Mouse (Mus musculus): ENCODE data around the gene Vasp. TPM values are rescaled to one million over a fixed set of nuclear protein-coding genes. Genes with fewer than 3 reads are reported as not detected.

The Vasp gene
- total RNA-seq, 2 experiments from 2014 or later = 13.6 to 15.1 TPM

DNA sequence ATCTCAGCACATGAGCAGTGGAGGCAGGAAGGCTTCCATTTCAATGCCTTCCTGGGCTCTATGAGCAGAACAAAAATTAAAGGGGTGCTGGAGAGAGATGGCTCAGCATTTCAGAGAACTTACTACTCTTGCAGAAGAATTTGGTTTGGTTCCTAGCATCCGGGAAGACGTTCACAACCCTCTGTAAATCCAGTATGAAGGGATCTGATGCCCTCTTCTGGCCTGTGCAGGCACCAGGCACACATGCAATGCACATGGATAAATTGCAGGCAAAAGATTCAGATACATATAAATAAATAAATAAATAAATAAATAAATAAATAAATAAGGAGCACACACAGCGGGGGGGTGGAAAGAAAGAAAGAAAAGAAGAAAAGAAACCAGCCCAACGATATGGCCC, 4.6 kb upstream of the Vasp start:
- DNase-seq (ENCODE audit: low spot score in 2 of 2) = no peak

- peak in 1 of 2 experiments; percentile 28 for DNase-seq (ENCODE audit: low spot score in 2 of 2)
These were observed 652 bp upstream of the Vasp start for GRCm38 (mm10) chr7:19272173-19272764.

DNA sequence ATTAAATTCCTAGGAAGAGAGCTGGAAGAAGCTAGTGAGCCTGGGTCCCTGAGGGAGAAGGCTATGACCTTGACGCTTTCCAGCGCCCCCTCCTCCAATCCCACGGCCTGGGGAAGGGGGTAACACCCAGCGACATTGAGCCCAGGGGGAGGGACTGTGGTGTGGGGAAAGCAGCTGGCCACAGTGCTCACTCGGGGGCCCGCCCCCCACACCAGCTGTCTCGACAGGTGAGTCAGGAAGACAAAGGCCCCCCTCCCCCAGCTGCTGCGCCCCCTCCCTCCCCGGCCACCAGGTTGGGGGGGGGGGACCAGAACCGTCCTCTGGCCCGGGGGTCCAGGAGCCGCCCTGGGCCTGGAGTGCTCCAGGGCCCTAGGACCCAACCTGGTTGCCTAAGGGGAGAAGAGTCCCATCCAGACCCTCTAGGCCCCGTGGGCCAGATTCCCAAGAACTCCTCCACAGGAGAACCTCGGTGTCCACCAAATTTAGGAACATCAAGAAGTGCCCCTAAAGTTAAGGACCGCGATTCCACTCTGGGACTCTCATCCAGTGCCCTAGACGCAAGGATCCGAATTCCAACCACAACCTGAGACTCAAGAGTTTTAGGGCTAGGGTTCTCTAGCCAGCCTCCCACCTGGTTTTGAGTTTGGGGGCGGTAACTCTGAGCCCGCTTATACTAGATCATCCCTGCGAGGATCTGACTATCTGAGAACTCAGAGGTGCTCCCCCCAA, 944 bp downstream of the Vasp start:
- no peak for DNase-seq (ENCODE audit: low spot score in 2 of 2)

DNA sequence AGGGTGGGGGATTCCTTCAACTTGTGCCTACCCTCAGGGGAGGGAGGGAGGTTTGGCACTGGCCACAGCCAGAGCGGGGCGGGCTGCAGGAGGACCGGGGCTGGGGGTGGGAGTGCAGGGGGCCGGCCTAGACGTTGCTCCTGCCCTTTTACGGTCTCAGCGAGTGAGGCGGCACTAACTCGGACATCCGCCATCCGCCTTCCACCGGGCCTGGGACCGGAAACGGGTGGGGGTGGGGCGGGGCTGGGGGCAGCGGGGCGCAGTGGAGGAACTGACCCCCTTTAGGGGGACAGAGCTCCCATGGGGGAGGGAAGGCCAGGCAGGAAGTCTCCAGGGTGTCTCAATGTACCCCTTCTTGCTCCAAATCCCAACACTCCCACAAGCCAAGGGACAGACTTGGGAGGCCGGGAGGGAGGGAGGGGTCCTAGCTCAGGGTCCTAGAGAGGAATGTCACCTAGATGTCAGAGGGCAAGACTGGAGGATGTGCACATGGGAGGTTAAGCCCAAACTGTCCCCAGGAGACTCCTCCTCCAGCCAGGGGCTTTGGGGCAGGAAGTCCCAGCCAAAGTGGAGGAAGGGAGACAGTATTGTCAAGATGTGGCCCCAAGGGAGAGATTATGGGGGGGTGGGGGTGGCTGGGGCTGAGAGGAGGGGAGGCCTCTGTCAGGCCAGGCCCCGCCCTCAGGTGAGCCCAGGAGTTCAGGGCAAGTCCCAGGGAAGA, 1.7 kb downstream of the Vasp start:
- DNase-seq (ENCODE audit: low spot score in 2 of 2) = no peak

DNA sequence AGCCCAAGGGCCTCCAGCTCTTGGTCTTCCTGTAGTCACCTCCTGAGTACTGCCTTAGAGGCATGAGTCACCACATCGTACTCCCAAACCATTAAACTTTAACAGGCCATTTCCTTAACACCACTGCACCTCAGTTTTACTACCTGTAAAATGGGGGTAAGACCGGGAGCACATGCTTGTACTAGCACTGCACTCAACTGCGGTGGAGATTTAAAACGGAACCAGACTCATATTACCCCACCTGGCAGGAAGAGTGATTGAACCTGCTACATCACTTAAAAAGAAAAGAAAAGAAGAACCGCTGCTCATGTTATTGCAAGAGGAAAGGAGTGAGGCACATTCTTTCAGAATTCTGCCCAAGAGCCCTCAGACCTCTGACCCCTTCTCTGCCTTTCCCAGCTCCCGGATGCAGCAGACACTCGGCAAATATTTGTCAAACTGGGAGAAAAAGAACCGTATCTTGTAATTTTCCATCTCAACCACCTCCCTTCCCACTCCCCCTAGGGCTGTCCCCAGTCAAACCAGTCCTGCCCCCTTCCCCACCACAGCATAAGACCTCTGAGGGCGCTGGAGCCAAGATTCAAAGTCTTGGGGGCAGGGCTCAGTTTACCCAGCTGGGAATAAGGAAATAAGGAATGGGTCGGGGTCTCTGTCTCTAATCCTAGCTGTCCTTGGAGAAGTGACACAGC, 2.5 kb downstream of the Vasp start:
- DNase-seq (ENCODE audit: low spot score in 2 of 2) = no peak

- no peak for DNase-seq (ENCODE audit: low spot score in 2 of 2)
These were observed 4.6 kb downstream of the Vasp start for GRCm38 (mm10) chr7:19267051-19267450.

GRCm38 (mm10) chr7:19265928-19266822, 5.4 kb downstream of the Vasp start:
- no peak for DNase-seq (ENCODE audit: low spot score in 2 of 2)

DNA sequence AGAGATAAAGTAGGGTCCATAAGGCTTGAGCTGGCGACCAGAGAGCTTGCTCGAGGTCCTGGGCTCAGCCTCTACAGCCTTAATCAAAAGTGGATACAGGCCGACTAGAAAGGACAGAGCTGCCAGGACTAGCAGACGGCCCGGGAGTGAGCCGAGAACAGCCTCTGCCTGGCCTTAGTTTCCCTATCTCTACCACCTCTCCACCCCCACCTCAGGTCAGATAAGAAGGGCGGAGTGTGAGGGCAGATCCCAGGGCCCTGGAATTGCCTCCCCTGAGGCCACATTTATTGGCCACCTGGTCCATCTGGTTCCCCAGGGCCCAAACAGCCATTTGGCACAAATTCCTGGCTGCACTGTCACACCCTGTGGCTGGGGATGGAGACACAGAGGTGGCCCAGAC, 6.5 kb downstream of the Vasp start:
- no peak for DNase-seq (ENCODE audit: low spot score in 2 of 2)

DNA sequence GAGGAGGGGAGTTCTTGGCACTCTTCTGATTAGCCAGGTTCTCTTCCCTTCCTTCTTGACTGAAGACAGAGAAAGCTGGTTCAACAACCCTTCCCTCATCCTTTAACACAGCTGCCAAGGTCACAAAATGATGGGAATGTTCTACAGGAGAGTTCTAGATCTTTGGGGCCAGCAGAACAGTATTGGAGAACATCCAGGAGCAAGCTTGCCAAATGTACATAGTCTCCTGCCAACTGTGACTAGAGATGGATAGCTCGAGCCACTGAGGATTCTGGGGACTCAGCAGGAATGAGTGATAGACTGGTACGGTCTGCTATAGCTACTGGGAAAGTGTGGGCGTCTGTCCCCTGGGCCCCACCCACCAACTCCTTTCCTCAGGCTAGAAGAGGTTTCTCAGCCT, 13.3 kb downstream of the Vasp start:
- no peak for DNase-seq (ENCODE audit: low spot score in 2 of 2)

- DNase-seq (ENCODE audit: low spot score in 2 of 2) = peak; percentile 34 to 51
These were observed 14.1 kb downstream of the Vasp start for GRCm38 (mm10) chr7:19257390-19258022.

DNA sequence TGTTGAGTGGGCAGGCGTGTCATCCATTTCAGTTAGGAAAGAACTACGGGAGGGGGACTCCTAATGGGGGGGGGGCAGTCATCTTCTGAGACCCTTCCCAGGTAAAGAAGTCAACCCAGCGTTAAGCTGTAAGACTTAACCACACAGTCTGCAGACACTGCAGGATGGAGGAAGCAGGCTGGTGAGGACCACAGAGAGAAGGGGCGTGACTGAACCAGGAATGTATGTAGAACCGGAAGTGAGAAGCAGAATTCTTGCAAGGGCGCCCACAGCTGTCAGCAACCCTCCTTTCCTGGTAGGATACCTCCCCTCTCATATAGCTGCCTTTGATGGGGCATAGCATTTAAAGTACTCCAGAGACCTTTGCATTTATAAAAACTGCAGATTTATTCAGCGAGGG, 15.1 kb downstream of the Vasp start:
- DNase-seq (ENCODE audit: low spot score in 2 of 2) = no peak

GRCm38 (mm10) chr7:19255395-19255794, 16.2 kb downstream of the Vasp start:
- DNase-seq (ENCODE audit: low spot score in 2 of 2) = no peak

GRCm38 (mm10) chr7:19253437-19253836, 18.2 kb downstream of the Vasp start:
- no peak for DNase-seq (ENCODE audit: low spot score in 2 of 2)

- no peak for DNase-seq (ENCODE audit: low spot score in 2 of 2)
These were observed 19.5 kb downstream of the Vasp start for GRCm38 (mm10) chr7:19252078-19252477.

- no peak for DNase-seq (ENCODE audit: low spot score in 2 of 2)
These were observed 24.1 kb downstream of the Vasp start for GRCm38 (mm10) chr7:19247511-19247910.

- no peak for DNase-seq (ENCODE audit: low spot score in 2 of 2)
These were observed 24.8 kb downstream of the Vasp start for GRCm38 (mm10) chr7:19246855-19247254.

DNA sequence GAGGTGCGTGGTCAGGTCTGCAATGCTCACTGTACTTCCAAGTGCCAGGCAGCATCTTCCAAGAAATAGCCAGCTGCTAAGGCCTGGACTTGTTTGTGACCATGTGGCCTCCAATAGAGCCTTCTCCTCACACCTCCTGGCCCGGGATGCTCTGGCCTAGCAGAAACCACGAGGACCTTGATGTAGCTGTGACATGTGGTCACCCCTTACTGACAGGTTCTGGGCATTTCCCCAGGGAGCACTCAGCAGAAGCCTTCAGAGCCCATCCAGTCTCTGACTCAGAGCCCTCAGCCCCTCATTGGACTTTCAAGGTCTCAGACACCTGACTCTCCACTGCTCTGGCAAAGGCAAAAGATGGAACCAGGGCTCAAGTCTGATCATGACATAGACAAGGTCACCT, 26.5 kb downstream of the Vasp start:
- DNase-seq (ENCODE audit: low spot score in 2 of 2) = no peak

DNA sequence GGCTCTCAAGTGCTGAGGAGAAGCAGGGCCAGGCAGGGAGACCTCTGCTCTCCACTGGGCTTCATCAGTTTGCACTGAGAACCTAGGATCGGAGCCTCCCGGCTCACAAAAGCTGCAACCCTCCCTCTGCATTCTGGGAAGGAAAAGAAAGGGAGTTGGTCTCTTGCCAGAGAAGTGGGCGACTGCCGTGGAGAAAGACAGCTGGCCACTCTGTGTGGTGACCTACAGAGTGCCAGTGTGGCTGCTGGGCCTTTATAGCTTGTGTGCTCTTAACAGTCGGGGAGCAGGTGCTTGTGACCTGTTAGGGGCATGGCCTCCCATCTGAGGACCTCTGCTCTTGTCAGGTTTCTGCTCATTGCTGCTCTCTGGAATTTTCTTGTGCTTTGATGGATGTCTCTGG, 27.8 kb downstream of the Vasp start:
- peak; percentile 50 to 54 for DNase-seq (ENCODE audit: low spot score in 2 of 2)

DNA sequence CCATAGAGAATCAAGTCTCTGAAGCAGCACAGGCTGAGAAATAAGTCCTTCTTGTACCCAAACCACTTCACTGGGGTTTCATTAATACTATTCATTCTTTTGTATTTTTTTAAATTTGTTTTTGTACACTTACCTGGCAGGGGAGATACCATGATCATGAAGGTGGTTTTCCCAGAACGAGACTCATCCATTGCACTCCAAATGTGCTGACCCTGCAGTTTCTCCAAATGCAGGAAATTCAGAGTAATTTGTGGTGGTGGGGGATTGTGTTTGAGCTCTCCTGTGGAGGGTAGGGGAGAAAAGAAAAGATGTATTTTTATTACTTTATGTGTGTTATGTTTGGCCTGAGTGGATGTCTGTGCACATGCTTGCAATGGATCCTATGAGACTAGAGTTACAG, 29.6 kb downstream of the Vasp start:
- DNase-seq (ENCODE audit: low spot score in 2 of 2) = no peak

- peak; percentile 18 to 34 for DNase-seq (ENCODE audit: low spot score in 2 of 2)
These were observed 30.6 kb downstream of the Vasp start for GRCm38 (mm10) chr7:19240905-19241463.

Data from left cerebral cortex, adult 18-20 months (tissue).